Mouse (Mus musculus) intestine, postnatal 0 days (tissue): ENCODE data around the gene Cby1. TPM values are rescaled to one million over a fixed set of nuclear protein-coding genes. Genes with fewer than 3 reads are reported as not detected.

Experiments used
- ATAC-seq: fragments of 200-750 bp; cut with Nextera tagmentation; 2 replicates; pipeline ENCODE4 v1.8.0; 2017; ENCODE audit warnings: mild to moderate bottlenecking, moderate TSS enrichment, moderate library complexity
- H3K27ac ChIP-seq: fragments of 300-500 bp; sonication (generic); 2 replicates; pipeline ENCODE4 v1.5.1; 2014; ENCODE audit warnings: mild to moderate bottlenecking, low read depth, low read length, moderate library complexity
- H3K27me3 ChIP-seq: fragments of 300-500 bp; sonication (generic); replicated peaks from 2 replicates; pipeline ENCODE4 v1.6.1; 2014; ENCODE audit warnings: low read length, mixed read lengths; ENCODE audit not compliant: control insufficient read depth, insufficient read depth
- H3K36me3 ChIP-seq: fragments of 300-500 bp; sonication (generic); 2 replicates; pipeline ENCODE4 v1.6.1; 2014; ENCODE audit warnings: mild to moderate bottlenecking, moderate library complexity; ENCODE audit not compliant: control insufficient read depth, insufficient read depth
- H3K4me1 ChIP-seq: fragments of 300-500 bp; sonication (generic); replicated peaks from 2 replicates; pipeline ENCODE4 v1.6.1; 2014; ENCODE audit warnings: antibody characterized with exemption, low read length, mixed read lengths; ENCODE audit not compliant: control insufficient read depth, insufficient read depth
- H3K4me2 ChIP-seq: fragments of 300-500 bp; sonication (generic); replicated peaks from 2 replicates; pipeline ENCODE4 v1.6.1; 2014; ENCODE audit warnings: low read depth, mild to moderate bottlenecking, moderate library complexity
- H3K4me3 ChIP-seq: fragments of 300-500 bp; sonication (generic); 2 replicates; pipeline ENCODE4 v1.5.1; 2014; ENCODE audit warnings: low read depth, low read length
- H3K9ac ChIP-seq: fragments of 300-500 bp; sonication (generic); 2 replicates; pipeline ENCODE4 v1.6.1; 2014; ENCODE audit warnings: mild to moderate bottlenecking, low read depth, low read length
- H3K9me3 ChIP-seq: fragments of 300-500 bp; sonication (generic); 2 replicates; pipeline ENCODE4 v1.6.1; 2016; ENCODE audit warnings: mixed run types; ENCODE audit not compliant: control insufficient read depth
- CTCF ChIP-seq: sonication (generic); IDR thresholded peaks from 2 replicates; pipeline ENCODE4 v1.5.1; 2016; ENCODE audit warnings: low read depth, mild to moderate bottlenecking, control low read depth, antibody characterized with exemption, moderate library complexity
- WGBS: fragments of 180-500 bp; shearing (Covaris S2); extraction: QIAGEN DNeasy Blood & Tissue Kit; methylation state at CpG from one replicate; pipeline ENCODE4 v1.1.7; 2014; 5-methylcytosine and 5-hydroxymethylcytosine counted together
- polyA plus RNA-seq: library from polyadenylated mRNA; unstranded; fragments of >200 nt; fragmentation: Nextera tagmentation; extraction: Ambion mirVana; gene quantifications from 2 replicates; pipeline ENCODE4 v1.2.1, GENCODE M21; 2015

Cby1 gene
- polyA plus RNA-seq, 1 experiment from 2014 or later: 23.1 TPM

- ATAC-seq: peak; percentile 72
- Histone ChIP-seq H3K4me3 (peak within 1 kb of the TSS; percentile 83), H3K4me2 (peak within 1 kb of the TSS; percentile 88), H3K9me3 (no peaks in the 10 kb centered on the region), H3K4me1 (peaks cover 23% of the 10 kb centered on the region), H3K36me3 (no peaks in the 10 kb centered on the region), H3K27ac (peak within 1 kb of the TSS; percentile 97), H3K27me3 (no peaks in the 10 kb centered on the region), H3K9ac (peak within 1 kb of the TSS; percentile 83)
- 0% methylated on average over 63 of the region's 72 CpGs for WGBS
- TF ChIP-seq CTCF: 0 out of 2 replicates have a peak, but pooled peaks have one; percentile 21
Observed at GRCm38 (mm10) chr15:79687646-79688267, 28.8 kb downstream of the Cby1 start, which contains the start of gene Josd1. TSS of gene Josd1 (minus strand) at chr15:79687919.

GRCm38 (mm10) chr15:79688268-79688956, 29.4 kb downstream of the Cby1 start:
- Histone ChIP-seq H3K9me3 (no peaks in the 10 kb centered on the region), H3K36me3 (no peaks in the 10 kb centered on the region), H3K4me1 (peaks cover 20% of the 10 kb centered on the region), H3K9ac (peak overlapping the region; percentile 83), H3K4me2 (peak overlapping the region; percentile 88), H3K27ac (peak overlapping the region; percentile 97), H3K4me3 (peak overlapping the region; percentile 83), H3K27me3 (no peaks in the 10 kb centered on the region)
- ATAC-seq: no peak
- no peak for TF ChIP-seq CTCF
- 3% methylated on average over 8 of the region's 8 CpGs for WGBS

- no peaks in the 10 kb centered on the region for H3K36me3 ChIP-seq
- peak overlapping the region; percentile 93 for H3K4me3 ChIP-seq
- peaks cover 19% of the 10 kb centered on the region for H3K4me1 ChIP-seq
- H3K9ac ChIP-seq: no peak overlapping the region
- H3K27ac ChIP-seq: no peak overlapping the region
- ATAC-seq: no peak
- no peaks in the 10 kb centered on the region for H3K27me3 ChIP-seq
- peak overlapping the region; percentile 63 for H3K4me2 ChIP-seq
- no peak for TF ChIP-seq CTCF
- 11% methylated on average over 24 of the region's 24 CpGs for WGBS
- H3K9me3 ChIP-seq: no peaks in the 10 kb centered on the region
Observed at GRCm38 (mm10) chr15:79689662-79690425, 30.8 kb downstream of the Cby1 start.

GRCm38 (mm10) chr15:79690426-79691022, 31.5 kb downstream of the Cby1 start, which contains the start of gene Gtpbp1:
TSS of gene Gtpbp1 (plus strand) at chr15:79690845.
- Histone ChIP-seq H3K4me2 (peak within 1 kb of the TSS; percentile 96), H3K4me1 (peaks cover 14% of the 10 kb centered on the region), H3K4me3 (peak within 1 kb of the TSS; percentile 93), H3K36me3 (no peaks in the 10 kb centered on the region), H3K9ac (peak within 1 kb of the TSS; percentile 92), H3K27ac (peak within 1 kb of the TSS; percentile 91), H3K9me3 (no peaks in the 10 kb centered on the region), H3K27me3 (no peaks in the 10 kb centered on the region)
- WGBS: under 1% methylated on average over 45 of the region's 45 CpGs
- peak; percentile 93 for ATAC-seq
- TF ChIP-seq CTCF: no peak

GRCm38 (mm10) chr15:79691023-79691508, 32.1 kb downstream of the Cby1 start:
- under 1% methylated on average over 50 of the region's 53 CpGs for WGBS
- Histone ChIP-seq H3K9ac (peak overlapping the region; percentile 92), H3K27me3 (no peaks in the 10 kb centered on the region), H3K9me3 (no peaks in the 10 kb centered on the region), H3K27ac (peak overlapping the region; percentile 91), H3K36me3 (0 out of 2 replicates have a peak, but pooled peaks cover under 1% of the 10 kb centered on the region), H3K4me3 (peak overlapping the region; percentile 93), H3K4me2 (peak overlapping the region; percentile 96), H3K4me1 (peaks cover 8% of the 10 kb centered on the region)
- no peak for TF ChIP-seq CTCF
- ATAC-seq: peak; percentile 0; the same call in 1 of the 2 replicates
